Mouse (Mus musculus): ENCODE data around the gene Nptx1. TPM values are rescaled to one million over a fixed set of nuclear protein-coding genes. Genes with fewer than 3 reads are reported as not detected.

The Nptx1 gene
- total RNA-seq, 2 experiments from 2014 or later, result not detected

DNA sequence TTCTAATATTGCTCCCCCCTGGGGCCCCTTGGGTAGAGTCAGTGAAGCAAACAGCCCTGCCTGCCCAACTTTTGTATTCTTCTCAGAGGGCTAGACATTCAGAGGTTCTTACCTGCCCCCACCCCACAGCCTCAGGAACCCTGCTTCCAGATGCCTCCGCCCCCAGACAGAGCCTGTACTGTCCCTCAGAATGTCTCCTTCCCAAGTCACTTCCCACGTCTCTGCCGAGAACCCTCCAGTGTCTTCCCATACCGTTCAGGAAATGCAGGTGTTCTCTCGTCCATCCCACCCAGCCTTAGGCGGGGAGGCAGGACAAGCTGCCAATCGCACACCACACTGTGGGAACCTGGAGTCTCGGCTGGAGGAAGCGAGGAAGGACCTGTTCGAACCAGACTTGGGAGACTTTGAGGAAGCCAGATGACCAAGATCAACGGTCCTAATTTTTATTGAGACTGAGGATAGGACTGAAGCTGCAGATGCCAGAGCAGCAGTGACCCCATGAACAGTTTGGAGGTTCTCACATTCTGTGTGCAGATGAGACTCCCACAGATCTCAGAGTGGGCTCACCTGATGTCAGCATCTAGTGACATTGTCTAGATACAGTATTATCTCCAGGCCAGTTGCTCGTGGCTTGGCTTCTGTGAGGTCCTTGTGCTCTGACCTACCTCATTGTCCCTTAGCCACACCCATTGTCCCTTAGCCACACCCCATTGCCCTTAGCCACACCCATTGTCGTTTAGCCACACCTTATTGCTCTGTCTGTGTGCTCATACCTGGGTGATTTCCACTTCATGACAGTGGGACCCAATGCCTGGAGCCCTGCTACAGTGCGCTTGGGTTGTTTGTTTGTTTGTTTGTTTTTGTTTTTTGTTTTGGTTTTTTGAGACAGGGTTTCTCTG is 21.2 kb downstream of the Nptx1 start:
- no peak for ATAC-seq (ENCODE audit: poor library complexity, severe bottlenecking)

DNA sequence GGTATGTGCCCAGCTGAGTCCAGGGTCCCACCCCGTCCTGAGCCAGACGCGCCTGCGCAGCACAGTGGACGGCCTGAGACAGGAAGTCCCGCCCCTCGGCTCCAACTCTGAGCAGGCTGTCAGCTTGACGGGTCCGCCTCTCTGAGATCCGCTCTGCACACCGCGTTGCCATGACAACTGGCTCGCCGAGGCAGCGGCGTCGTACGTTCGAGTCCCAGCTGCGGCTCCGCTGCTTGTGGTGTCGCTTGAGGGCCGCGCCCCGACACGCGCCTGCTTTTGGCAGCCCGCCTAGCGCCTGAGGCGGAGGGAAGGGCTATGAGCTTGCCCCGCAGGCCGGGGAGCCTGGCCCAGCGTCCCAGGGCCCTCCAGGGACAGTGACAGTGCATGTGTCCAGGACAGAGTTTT is 23.0 kb downstream of the Nptx1 start:
- peak; percentile 98 for ATAC-seq (ENCODE audit: poor library complexity, severe bottlenecking)

DNA sequence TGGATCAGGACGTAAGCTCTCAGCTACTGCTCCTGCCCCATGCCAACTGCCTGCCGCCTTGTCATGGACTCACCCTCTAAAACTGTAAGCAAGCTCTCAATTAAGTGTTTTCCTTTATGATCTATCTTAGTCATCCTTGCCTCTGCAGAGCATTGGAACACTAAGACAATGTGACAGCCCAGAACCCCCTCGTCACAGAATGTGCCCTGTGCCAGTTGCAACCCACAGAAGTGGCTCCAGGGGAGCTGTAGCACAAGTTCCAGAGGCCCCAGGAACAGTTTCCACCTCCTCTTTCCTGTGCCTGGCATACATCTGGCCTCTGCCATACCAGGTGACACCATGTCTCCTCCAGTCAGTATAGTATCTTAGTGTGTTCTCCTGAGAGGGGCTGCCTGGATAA is 24.2 kb downstream of the Nptx1 start:
- no peak for ATAC-seq (ENCODE audit: poor library complexity, severe bottlenecking)

DNA sequence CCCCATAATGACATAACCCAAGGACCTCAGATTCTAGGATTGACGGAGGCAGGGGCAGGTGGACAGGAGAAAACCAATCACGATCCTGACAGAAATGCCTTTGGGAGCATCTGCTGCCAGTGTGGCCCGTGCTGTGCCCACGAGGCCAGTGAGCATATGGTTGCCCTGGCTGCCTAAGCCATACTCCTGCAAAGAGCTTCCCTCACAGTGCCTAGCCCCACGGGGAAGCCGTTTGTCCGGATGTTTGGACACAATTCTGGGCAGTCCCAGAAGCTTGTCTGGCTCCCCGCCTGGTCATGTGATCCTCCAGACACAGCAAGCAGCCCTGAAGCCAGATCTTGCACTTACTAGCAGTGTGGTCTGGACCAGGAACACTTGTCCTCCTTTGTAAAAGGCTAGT is 24.8 kb downstream of the Nptx1 start:
- no peak for ATAC-seq (ENCODE audit: poor library complexity, severe bottlenecking)

DNA sequence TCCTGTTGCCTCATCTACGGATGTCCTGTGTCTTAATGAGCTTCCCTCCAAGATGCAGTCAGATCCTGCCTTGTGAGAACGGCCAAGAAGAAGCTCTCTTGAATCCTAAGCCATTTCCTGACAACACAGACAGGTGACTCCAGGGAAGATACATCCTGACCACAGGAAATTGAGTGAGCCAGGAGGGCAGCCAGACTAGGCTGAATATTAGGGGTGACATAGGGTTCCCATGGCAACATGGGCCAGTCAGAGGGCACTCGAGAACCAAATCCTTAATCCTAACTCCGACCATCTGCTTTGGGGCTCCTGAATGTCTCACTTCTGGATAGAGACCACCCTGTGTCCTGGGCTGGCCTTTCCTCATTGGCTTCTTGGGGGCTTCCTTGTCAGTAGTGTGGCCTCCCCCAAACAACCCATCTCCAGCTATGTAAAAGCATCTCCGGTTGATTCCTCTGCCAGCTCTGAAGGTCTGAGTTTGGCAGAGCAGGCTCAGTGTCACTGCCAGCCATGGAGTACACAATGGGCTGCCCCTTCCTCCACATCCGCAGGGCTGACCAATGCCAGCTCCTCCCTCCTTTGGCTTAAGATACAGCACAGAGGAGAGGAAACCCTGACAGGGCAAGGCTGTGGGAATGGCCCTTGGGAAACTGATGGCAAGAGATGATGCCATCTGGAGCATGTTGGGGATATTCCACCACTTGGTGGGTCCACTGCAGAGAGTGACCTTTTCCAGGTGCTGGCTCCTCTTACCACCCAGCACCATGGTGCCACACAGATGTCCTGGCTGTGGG is 25.4 kb downstream of the Nptx1 start:
- ATAC-seq (ENCODE audit: poor library complexity, severe bottlenecking), result no peak

DNA sequence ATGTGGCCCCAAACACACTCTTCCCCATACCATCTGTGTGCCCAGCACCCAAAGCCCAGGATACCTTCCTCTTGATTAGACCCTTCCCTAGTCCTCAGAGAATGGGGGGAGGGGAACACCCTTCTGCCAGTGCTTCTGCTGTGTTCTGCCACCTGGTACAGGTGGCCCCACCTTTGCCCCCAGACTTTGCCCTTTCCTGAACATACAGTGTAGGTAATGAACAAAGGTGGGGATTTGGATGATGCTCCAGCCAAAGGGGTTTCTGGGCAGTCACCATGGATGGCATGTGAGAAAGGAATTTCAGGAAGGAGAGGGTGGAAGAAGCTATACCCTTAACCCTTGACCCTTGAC is 26.9 kb downstream of the Nptx1 start:
- ATAC-seq (ENCODE audit: poor library complexity, severe bottlenecking), result no peak

DNA sequence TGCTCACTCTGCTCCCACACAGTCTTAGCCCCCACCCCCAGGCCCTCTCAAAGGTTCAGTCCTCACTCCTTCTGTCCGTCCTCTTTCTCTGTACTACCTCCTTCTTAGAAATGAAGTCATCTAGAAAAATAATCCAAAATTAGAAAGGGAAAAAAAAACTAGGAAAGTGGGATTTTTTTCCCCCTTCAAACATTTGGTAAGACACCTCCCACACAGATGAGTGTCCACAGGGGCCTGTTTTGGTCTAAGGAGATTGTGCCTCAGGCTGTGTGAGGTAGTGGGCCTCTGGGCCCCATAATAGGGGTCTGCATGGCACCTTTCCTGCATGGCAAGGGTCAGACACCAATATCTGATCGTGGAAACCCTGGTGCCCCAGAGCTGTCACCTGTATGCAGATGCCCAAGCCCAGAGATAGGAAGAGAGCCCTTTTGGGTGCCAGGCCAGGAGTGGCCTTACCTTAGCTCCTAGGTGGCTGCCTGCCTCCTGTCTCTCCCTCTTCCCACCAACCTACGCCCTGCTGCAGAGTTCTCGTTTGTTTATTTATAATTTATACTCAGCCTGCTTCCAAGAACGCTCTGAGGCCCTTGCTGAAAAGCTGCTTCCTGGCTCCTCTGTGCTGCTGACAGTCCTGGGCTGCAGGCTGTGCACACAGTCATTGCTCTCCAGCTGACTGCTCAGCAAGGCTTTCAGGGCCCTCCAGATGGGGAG is 27.4 kb downstream of the Nptx1 start:
- no peak for ATAC-seq (ENCODE audit: poor library complexity, severe bottlenecking)

DNA sequence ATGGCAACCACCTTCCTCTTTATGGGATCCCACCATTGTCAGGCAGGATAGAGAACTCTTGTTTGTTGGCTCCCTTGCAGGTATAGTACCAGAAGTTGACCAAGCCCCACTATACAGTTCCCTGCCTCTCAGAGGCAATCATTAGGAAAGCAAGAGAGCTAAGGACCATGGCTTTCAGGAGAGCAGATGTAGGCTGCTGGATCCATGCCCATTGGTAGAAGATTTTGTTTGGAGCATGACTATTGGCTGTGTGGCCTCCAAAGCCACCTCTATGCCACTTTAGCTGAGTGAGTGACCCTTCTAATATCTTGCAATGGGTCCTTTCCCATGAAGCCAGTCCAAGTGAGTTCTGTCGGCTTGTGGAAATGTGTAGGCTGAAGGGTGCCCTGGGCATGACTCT is 28.2 kb downstream of the Nptx1 start:
- ATAC-seq (ENCODE audit: poor library complexity, severe bottlenecking), result no peak

DNA sequence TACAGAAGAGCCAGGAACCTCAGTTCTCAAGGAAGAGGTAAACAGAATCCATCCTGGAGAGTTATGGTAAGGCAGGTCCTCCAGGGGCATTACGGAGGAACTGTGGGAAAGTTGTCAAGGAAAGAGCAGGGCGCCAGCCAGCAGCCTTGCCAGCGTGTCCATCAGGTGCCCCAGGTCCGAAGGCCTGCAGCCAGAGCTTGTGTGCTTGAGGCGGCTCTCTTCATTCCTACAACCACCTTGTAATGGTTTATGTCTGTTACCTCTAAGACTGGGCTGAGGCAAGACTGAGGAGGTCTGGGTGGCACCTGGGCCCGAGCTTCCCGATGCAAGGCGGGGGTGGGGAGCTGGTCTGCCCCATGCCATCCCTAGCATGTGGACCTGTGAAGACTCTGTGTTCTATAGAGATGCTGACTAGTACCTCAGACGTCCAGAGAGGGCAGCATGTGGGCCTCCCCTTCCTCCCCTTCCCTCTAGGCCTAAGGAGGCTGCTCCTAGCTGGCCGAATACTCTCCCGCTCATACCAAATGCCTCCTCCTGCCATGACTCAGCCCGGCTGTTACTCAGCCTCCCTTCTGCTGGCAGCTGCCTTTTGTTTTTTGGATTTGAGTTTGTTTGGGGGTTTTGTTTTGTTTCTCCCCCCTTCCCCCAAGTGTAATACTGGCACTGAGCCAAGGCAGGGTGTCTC is 30.7 kb downstream of the Nptx1 start:
- no peak for ATAC-seq (ENCODE audit: poor library complexity, severe bottlenecking)

DNA sequence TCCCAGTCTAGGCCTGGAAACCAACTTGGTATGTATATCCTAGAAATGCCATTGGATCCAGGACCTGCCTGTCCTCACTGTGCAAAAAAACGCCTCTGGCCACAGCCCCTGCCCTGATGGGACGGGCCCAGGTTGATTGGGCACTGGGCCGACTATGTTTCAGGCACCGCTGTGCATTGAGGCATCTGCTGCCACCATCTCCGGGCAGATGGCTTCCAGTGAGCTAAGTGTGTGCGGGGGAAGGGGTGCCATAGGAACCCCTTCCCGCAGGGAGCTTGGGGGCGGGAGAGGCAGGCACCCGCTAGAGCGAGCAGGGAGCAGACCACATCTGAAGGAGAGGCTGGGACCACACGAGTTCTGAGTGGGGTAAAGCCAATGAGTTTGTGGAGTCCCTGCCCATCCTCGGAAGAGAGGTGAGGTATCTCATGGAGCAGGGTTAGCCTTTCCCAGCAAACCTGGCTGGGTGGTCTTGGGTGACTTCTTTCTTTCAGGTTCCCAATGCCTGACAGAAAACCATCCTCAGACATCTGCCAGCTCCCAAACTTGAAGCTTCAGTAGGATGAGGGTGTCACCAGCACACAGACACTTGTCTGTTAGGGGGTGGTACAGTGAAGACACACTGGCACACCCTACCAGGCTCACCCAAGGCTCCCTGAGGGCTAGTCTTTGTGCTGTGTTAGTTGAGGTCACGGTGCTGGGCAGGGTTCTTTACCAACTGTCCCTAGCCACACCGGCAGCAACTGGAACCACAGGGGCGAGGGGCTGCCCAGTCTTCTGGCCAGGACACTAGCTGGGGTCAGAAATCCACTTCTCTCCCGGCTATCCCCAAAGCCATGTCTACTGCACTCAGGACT is 31.5 kb downstream of the Nptx1 start:
- no peak for ATAC-seq (ENCODE audit: poor library complexity, severe bottlenecking)

DNA sequence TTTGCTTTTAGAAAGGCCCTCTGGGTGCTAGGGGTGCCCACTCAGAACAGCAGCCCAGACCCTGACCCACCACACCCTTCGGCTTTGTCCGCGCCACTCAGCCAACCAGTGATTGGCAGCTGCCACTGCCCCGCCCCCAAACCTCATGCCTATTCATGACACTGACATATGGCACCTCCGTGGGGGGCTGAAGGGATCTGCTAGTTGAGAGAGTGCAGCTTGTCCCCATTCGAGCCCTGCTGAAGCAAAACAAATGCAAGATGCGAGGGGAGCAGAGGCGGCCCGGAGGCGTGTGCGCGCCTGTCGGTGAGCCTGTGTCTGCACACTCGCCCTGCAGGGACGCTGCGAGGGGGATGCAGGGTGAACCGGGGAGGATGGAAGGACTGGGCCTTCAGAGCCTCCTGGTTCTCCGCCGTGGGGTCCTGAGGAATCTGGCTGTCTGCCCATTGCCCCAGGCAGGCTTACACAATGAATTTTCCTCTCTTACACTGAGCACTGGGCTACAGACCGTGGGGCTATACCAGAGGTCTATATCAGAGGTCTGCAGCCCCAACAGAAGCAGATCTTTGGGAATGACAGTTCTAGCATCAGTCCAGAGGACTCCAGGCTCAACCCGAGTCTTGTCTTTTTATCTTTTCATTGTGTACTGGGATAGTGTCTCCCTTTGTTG is 32.5 kb downstream of the Nptx1 start:
- ATAC-seq (ENCODE audit: poor library complexity, severe bottlenecking), result no peak

DNA sequence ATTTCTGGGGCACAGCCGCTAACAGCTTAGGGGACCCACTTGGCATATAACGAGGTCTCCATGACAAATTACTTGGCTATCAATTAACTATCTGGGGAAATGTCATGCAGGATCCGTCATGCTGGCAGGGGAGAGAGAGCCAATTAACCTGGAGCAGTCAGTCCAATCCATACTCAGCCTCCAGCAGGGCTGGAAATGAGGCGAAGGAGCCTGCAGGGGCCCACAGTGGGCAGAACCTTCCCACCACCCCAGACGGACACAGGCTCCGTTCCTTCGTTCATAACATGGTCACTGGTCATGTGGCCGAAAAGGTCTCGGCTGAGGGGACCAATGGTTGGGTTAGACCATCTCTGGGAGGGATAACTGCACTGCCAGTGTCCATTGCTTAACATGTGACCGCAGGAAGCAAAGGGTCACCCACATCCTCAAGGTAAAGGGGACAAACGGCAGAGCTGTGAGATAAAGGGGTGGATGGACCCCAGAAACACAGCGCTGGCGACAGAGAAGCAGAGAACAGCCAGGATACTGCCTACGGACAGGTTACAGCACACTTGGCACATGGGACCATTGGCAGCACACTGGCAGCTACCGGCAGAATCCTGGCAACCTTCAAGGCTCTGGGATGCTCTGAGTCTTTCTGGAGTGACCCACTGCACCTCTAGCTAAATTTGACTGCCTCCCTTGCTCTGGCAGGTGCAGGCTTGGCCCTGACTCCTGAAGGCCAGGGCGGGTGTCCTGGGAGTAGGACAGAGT is 33.3 kb downstream of the Nptx1 start:
- no peak for ATAC-seq (ENCODE audit: poor library complexity, severe bottlenecking)

DNA sequence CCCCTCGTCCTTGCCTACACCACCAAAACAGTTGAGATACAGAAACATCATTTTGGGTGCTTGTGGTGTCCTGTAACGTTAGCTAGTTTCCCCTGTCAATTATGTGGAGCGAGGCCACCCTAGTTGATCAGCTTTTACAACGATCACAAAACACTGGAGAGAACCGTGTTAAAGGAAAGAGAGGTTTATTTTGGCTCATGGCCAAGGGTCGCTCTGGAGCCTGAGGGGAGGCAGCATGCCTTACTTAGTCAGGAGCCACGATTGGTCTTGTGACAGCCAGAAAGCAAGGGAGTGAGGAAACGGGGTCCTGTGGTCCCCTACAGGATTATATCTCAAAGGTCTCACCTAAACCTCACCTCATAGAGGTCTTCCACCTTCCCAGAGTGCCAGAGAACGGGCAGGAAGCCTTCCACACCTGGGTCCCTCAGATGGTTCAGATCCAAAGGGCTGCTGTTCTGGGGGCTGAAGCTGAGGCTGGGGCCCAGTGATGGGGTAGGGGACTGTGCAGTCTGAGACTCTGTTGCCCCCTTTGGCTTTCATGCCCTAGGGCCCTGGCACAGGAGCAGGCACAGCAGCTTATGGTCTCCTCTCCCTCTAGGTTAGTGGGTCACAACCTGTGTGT is 34.4 kb downstream of the Nptx1 start:
- ATAC-seq (ENCODE audit: poor library complexity, severe bottlenecking), result no peak

DNA sequence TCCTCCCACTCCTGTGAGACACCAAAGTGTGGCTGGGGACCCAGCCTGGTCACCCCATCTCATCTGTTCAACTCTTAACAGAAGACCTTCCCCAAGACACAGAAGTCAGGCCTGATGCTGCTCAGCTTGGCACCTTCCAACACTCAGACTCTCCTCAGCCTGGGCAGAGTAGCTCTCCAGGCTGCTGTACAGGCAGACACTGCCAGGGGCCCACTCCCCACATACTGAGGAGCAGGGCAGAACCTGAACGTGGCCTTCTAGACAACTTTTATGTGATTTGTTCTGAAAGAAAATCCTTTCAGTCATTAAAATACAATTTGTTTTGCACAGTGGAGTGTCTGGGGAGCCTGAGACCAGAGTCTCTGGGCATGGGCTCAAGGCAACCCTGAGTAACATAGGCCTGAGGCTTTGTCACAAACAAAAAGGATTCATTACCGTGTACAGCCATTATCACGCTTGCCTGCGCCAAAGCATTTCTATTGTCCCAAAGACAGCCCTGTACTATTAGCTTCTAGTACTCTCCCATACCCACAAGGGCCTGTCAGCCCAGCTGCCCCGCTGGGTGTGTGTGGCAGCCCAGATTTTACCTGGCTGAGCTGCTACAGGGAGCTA is 38.3 kb downstream of the Nptx1 start:
- no peak for ATAC-seq (ENCODE audit: poor library complexity, severe bottlenecking)

DNA sequence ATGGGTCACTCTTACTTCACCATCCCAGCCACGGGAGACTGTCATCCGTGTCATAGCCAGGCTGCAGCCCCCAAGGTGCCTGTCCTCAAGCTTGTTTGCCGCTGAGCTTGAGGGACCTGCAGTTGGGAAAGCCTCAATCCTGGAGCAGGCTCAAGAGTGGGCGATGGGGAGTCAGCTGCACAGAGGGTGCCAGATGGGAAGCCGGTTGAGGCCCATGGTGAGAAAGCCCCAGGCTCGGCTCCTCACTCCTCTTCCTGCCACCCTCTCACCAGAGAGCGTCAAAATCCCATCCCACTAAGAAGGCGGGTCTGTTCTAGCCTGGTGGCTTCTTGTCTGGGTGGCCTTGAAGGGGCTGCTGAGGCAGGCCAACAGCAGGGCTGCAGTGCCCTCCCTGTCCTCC is 39.8 kb downstream of the Nptx1 start:
- ATAC-seq (ENCODE audit: poor library complexity, severe bottlenecking), result no peak

DNA sequence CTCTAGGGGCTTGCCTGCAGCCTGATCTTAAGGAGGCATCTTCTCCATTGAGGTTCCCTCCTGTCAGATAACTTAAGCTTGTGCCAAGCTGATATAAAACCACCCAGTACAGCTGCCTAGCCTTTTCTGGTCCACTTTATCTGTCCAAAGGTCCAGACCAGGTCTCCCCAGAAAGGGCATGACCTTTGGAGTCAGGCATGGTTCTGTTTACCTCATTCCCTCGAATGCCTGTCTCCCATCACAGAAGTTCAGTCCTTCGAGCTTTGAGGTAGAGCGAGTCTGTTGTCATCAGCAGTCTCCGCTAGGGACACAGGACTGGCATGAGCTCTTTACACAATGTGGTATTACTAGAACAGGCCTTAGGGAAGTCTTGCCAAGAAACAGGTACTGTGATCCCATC is 41.2 kb downstream of the Nptx1 start:
- no peak for ATAC-seq (ENCODE audit: poor library complexity, severe bottlenecking)

DNA sequence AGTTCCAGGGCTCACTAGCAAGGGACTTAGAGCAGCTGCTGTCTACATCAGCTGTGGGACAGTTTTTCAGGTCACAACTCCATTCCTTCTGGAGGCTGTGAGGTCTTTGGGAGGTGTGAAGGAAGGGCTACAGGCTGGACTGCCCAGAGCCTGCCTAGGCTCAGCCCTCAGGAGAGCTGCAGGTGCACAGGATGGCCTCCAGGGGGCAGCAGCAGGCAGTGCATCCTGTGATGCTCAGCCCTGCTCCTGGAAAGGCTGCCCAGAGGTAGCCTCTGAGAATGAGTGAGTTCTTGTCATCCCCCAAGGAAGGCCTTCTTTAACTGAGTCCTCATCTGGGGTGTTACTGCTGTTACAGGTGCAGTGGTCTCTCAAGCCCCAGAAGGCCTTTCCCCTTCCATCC is 43.9 kb downstream of the Nptx1 start:
- ATAC-seq (ENCODE audit: poor library complexity, severe bottlenecking), result peak; percentile 93

DNA sequence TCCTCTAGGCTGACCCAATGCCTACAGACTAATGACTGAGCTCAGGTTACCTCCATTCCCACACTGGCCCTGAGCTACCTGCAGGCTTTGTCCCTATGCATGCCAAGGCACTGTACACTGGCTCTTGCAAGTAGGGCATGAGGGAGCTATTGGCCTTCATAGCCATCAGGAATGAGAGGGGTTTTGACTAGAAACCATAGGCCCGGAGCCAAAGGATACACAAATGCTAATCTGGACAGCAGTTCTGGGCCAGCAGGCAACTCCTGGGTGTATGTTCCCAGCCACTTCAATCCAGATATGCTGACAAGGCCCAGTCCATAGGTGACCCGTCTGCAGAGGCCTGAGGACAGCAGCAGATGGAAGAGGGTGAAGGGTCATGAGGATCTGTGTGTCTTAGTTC is 47.5 kb downstream of the Nptx1 start:
- ATAC-seq (ENCODE audit: poor library complexity, severe bottlenecking), result no peak

Measured in megakaryocyte, adult 5-6 weeks (primary cell).